Mouse (Mus musculus) left cerebral cortex, adult 11 months (tissue): ENCODE measurements around the gene Trappc4.
A peak's percentile ranks its signal among the peaks of the same experiment; 100 is the strongest.
"Not testable (repeated sequence)": the region's sequence is repeated elsewhere in the genome, so short reads cannot be mapped to it uniquely, and the experiment has no call there.

Source experiments
- DNase-seq: peaks from one replicate; pipeline ENCODE4 v3.0.0; 2022; ENCODE audit warnings: low spot score

The Trappc4 gene

GRCm38 (mm10) chr9:44406906-44407751 lies at the start of gene Trappc4, which contains the start of gene Rps25:
Gene Trappc4 (minus strand): TSS chr9:44407600.
Gene Rps25 (plus strand): TSS chr9:44407139.
- peak; percentile 86 for DNase-seq

DNA sequence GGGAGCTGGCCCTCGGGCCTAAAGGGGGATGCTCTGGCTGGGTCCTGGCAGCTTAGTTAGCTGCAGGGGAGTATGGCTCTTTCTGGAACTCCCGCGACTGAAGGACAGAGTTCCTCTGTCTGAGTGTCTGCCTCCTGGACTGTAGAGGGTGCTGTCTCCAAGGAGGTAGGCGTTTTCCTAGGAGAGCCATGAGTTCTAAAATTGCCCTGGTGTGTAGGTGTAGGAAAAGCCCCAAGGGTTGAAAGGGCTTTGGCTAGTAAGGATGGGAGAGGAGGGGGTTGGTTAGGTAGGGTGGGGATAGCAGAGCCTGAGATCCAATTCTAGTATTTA lies 47.5 kb upstream of the Trappc4 start, which contains the start of gene Upk2:
TSS of gene Upk2 (minus strand) at position 86 of the 330 bp plus-strand sequence.
- DNase-seq: no peak

- peak; percentile 61 for DNase-seq
These were observed 46.9 kb upstream of the Trappc4 start for GRCm38 (mm10) chr9:44454132-44454890.

DNA sequence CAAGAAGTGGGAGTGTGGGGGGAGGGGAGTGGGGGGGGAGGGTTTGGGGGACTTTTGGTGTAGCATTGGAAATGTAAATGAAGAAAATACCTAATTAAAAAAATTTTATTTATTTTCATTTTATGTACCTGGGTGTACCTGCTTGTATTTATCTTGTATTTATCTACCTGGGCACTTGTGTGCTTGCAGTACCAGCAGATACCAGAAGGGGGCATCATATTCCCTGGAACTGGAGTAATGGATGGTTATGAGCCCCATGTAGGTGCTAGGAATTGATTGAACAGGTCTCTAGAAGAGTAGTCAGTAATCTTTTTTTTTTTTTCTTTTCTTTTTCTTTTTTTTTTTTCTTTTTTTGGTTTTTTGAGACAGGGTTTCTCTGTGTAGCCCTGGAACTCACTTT lies 43.0 kb upstream of the Trappc4 start:
- no peak for DNase-seq

- DNase-seq: not testable (repeated sequence)
These were observed 37.1 kb upstream of the Trappc4 start for GRCm38 (mm10) chr9:44444402-44445025.

- DNase-seq: no peak
These were observed 33.6 kb upstream of the Trappc4 start, which contains the start of gene Foxr1 for GRCm38 (mm10) chr9:44440961-44441360. Gene Foxr1 (minus strand): TSS chr9:44441136.

DNA sequence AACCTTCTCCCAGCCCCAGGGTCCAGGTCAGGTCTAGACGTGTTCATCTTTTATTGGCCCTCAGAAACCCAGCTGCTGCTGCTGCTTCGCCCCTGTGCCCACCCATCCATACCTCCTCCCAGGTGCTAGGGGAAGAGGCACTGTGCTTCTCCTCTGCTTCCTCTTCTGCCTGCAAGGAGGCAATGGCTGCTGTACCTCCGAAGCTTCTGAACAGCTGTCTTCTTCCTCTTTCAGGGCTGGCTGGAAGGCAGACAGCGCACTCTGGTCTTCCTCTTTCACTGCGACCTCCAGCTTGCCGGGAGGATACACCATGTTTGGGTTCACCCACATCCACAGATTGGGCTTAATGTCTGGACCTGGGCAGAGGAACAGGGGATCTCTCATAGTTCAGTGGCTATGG lies 28.3 kb upstream of the Trappc4 start:
- no peak for DNase-seq

DNA sequence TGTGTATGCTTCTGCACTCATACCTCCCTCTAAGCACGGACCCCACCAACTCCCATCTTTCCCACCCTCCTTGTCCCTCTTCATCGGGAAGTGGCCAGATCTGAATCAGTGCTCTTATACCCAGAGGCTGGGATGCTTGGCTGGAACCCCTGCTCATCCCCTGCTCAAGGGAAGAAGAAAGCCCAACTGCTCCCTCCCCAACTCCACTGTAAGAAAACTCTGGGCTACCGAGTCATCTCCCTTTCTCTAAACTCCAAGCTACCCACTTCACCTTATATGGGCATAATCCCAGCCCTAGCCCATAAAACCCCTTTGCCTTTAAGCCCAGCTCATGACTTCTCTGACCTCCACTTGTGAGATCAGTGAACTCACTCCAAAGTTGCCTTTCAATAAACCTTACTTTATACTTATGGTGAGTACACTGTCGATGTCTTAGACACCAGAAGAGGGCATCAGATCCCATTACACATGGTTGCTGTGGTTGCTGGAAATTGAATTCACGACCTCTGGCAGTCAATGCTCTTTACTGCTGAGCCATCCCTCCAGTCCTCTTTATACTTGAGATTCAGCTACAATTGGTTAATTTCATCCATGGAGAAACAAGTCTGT lies 25.3 kb upstream of the Trappc4 start:
- DNase-seq: no peak

- no peak for DNase-seq
These were observed 16.2 kb upstream of the Trappc4 start for GRCm38 (mm10) chr9:44423576-44423975.

GRCm38 (mm10) chr9:44420280-44420898 lies 13.0 kb upstream of the Trappc4 start:
- DNase-seq: no peak

DNA sequence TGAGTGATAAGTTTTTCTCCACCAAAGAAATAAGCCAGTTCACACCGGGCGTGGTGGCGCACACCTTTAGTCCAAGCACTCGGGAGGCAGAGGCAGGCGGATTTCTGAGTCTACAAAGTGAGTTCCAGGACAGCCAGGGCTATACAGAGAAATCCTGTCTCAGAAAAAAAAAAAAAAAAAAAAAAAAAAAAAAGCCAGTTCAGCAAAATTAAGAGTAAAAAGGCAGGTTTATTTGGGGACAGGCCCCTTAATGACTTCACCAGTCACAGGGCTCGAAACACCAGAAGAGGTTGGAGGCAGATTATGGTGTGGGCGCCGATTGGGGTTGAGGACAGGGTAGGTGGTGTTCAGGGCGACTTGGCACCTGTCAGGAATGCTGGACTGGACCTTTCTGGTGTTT lies 12.3 kb upstream of the Trappc4 start:
- not testable (repeated sequence) for DNase-seq

GRCm38 (mm10) chr9:44418519-44419385 lies 11.4 kb upstream of the Trappc4 start, which contains the start of gene Ccdc84:
Gene Ccdc84 (minus strand): TSS chr9:44418569.
- DNase-seq: no peak

GRCm38 (mm10) chr9:44417892-44418363 lies 10.5 kb upstream of the Trappc4 start:
- DNase-seq: peak; percentile 92

DNA sequence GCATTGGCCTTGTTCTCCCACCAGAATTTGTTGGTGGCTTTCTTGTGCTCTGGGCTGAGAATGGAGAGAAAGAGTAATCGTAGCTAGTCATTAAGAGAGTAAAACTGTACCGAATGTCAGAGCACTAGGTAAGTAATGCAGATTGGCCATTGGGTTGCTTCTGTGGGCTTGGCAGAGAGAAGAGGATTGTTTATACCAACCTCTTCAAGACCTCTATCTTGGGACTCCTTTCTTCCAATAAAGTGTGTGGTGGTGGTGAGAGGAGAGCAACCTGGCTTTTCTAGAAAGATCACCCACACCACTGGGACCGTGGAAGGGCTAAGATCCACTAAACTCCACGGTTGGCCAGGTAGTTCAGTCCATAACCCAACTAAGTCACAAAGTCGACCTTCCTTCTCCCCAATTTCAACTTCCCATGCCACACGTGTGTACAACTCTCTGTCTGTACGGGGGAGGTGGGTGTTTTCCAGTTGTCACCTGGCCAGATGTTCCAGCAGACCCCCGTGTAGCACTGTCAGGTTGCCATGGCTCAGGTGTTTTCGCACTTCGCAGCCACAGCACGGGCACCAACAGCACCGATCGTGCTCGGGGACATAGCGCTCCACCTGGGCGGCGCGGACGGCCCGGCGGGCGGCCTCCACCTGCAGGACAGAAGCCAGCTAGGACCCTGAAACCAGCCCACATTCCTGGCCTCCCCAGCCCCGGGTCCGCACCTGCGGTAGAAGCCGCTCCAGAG lies 9.9 kb upstream of the Trappc4 start:
- no peak for DNase-seq

- no peak for DNase-seq
These were observed 5.4 kb upstream of the Trappc4 start for GRCm38 (mm10) chr9:44412781-44413180.

- DNase-seq: no peak
These were observed 4.9 kb upstream of the Trappc4 start for GRCm38 (mm10) chr9:44412306-44412705.

DNA sequence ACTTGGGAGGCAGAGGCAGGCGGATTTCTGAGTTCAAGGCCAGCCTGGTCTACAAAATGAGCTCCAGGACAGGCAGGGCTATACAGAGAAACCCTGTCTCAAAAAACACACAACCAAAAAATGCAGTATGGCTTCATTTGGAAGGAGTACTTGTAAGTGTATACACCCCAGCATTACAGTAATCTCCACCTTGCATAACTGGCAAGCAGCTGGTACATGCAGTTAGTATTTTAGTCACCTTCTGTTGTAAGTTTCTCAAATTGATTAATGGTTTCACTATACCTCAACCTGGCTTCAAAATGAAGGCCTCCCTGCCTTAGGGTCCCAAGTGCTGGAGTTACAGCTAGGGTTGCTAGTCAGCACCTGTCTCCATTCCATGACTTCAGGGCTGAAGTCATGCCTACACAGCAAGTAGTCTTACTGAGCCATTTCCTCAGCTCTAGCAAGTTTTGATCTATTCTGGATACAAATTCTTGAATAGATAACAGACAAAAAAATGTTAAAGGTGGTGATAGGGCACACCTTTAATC lies 4.3 kb upstream of the Trappc4 start:
- no peak for DNase-seq

DNA sequence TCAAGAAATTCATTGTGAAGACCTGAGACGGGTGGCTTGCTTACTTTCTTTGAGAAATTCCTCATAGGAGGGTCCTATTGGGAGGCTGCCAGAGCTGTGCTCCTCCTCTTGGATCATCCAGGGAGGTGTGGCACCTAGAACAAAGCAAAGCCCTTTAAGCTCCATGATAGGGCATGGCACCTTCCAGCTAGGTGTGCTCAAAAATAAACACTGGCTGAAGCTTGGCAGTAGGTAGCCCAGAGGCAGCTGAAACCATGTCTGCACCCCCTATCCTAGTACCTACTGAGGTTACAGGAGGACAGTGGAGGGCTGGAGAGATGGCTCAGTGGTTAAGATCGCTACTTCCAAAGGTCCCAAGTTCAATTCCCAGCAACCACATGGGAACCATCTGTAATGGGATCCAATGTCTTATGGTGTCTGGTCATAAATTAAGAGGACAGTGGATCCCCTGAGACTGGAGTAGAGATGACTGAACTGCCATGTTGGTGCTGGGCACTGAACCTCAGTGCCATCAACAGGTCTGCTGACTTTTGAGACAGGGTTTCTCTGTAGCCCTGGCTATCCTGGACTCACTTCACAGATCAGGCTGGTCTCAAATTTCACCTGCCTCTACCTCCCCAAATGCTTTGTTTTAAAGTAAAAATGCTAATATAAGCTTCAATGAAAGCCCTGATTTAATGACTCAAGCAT lies 3.4 kb upstream of the Trappc4 start:
- no peak for DNase-seq

DNA sequence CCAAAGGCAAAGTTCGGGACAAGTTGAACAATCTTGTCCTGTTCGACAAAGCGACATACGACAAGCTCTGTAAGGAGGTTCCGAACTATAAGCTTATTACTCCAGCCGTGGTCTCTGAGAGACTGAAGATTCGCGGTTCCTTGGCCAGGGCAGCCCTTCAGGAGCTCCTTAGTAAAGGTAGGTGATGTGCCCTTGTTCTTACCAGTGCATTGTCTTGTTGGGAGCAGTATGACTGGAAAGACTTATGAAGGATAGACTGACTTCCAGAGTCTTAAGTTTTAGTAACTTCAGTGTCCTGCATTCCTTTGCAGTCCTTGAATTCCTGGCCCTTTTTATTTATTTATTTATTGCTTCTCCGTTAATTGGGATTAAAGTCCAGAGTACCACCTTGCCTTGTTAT lies 1.3 kb upstream of the Trappc4 start:
- not testable (repeated sequence) for DNase-seq
